Mouse (Mus musculus) intestine, embryonic 16.5 days (tissue): Measurements from ENCODE around the gene Mpp6. TPM values are rescaled to one million over a fixed set of nuclear protein-coding genes. Genes with fewer than 3 reads are reported as not detected.

Experiments used
- ATAC-seq: fragments of 200-750 bp; cut with Nextera tagmentation; 2 replicates; pipeline ENCODE4 v1.8.0; 2017; ENCODE audit warnings: moderate TSS enrichment, moderate library complexity
- H3K27ac ChIP-seq: fragments of 300-500 bp; sonication (generic); 2 replicates; pipeline ENCODE4 v1.5.1; 2014; ENCODE audit warnings: mild to moderate bottlenecking, low read length
- H3K27me3 ChIP-seq: fragments of 300-500 bp; sonication (generic); replicated peaks from 2 replicates; pipeline ENCODE4 v1.6.1; 2014; ENCODE audit warnings: low read length, control low read depth, mixed read lengths; ENCODE audit not compliant: control insufficient read depth, insufficient read depth
- H3K36me3 ChIP-seq: fragments of 300-500 bp; sonication (generic); 2 replicates; pipeline ENCODE4 v1.6.1; 2014; ENCODE audit warnings: low read length, control low read depth; ENCODE audit not compliant: control insufficient read depth, insufficient read depth
- H3K4me1 ChIP-seq: fragments of 300-500 bp; sonication (generic); 2 replicates; pipeline ENCODE4 v1.6.1; 2014; ENCODE audit warnings: low read length, control low read depth, mixed read lengths; ENCODE audit not compliant: control insufficient read depth, insufficient read depth
- H3K4me2 ChIP-seq: fragments of 300-500 bp; sonication (generic); 2 replicates; pipeline ENCODE4 v1.6.1; 2014; ENCODE audit warnings: low read depth, low read length, control low read depth
- H3K4me3 ChIP-seq: fragments of 300-500 bp; sonication (generic); 2 replicates; pipeline ENCODE4 v1.5.1; 2014; ENCODE audit warnings: mild to moderate bottlenecking, low read length
- H3K9ac ChIP-seq: fragments of 300-500 bp; sonication (generic); 2 replicates; pipeline ENCODE4 v1.6.1; 2014; ENCODE audit warnings: low read depth, low read length
- H3K9me3 ChIP-seq: fragments of 300-500 bp; sonication (generic); 2 replicates; pipeline ENCODE4 v1.6.1; 2016; ENCODE audit warnings: low read length, control low read depth; ENCODE audit not compliant: control insufficient read depth
- WGBS: fragments of 180-500 bp; shearing (Covaris S2); extraction: QIAGEN DNeasy Blood & Tissue Kit; methylation state at CpG from one replicate; pipeline ENCODE4 v1.1.7; 2014; 5-methylcytosine and 5-hydroxymethylcytosine counted together
- polyA plus RNA-seq: library from polyadenylated mRNA; unstranded; fragments of >200 nt; fragmentation: Nextera tagmentation; extraction: Ambion mirVana; gene quantifications from 2 replicates; pipeline ENCODE4 v1.2.1, GENCODE M21; 2015

Gene Mpp6
- polyA plus RNA-seq, 1 experiment from 2014 or later: 34.5 TPM

- no peak overlapping the region for H3K4me3 ChIP-seq
- H3K4me1 ChIP-seq: no peaks in the 10 kb centered on the region
- H3K9ac ChIP-seq: no peak overlapping the region
- no peak overlapping the region for H3K27ac ChIP-seq
- H3K27me3 ChIP-seq: no peaks in the 10 kb centered on the region
- peaks cover 3% of the 10 kb centered on the region; the same call in 1 of the 2 replicates for H3K36me3 ChIP-seq
- H3K4me2 ChIP-seq: no peak overlapping the region
- no peak for ATAC-seq
- H3K9me3 ChIP-seq: no peaks in the 10 kb centered on the region
- 69% methylated on average over 1 of the region's 1 CpGs for WGBS
Measured at GRCm38 (mm10) chr6:50175736-50176135, 65.7 kb downstream of the Mpp6 start.

- 79% methylated on average over 4 of the region's 4 CpGs for WGBS
Measured at GRCm38 (mm10) chr6:50180189-50180588, 70.1 kb downstream of the Mpp6 start.

GRCm38 (mm10) chr6:50187955-50188354 lies 77.9 kb downstream of the Mpp6 start:
- no peak for ATAC-seq
- WGBS: 69% methylated on average over 4 of the region's 4 CpGs
- no peaks in the 10 kb centered on the region for H3K27me3 ChIP-seq
- no peaks in the 10 kb centered on the region for H3K9me3 ChIP-seq
- no peak overlapping the region for H3K4me2 ChIP-seq
- H3K4me1 ChIP-seq: no peaks in the 10 kb centered on the region
- H3K36me3 ChIP-seq: 0 out of 2 replicates have a peak, but pooled peaks cover 3% of the 10 kb centered on the region
- no peak overlapping the region for H3K4me3 ChIP-seq
- H3K9ac ChIP-seq: no peak overlapping the region
- no peak overlapping the region for H3K27ac ChIP-seq

More at GRCm38 (mm10) chr6:50180189-50180588, 70.1 kb downstream of the Mpp6 start:
- no peak overlapping the region for H3K27ac ChIP-seq
- ATAC-seq: no peak
- no peak overlapping the region for H3K4me3 ChIP-seq
- H3K4me2 ChIP-seq: no peak overlapping the region
- no peaks in the 10 kb centered on the region for H3K9me3 ChIP-seq
- no peaks in the 10 kb centered on the region for H3K36me3 ChIP-seq
- no peak overlapping the region for H3K9ac ChIP-seq
- H3K4me1 ChIP-seq: no peaks in the 10 kb centered on the region
- H3K27me3 ChIP-seq: no peaks in the 10 kb centered on the region

GRCm38 (mm10) chr6:50189376-50189775 lies 79.3 kb downstream of the Mpp6 start:
- Histone ChIP-seq H3K9ac (no peak overlapping the region), H3K4me1 (peaks cover 3% of the 10 kb centered on the region; the same call in 1 of the 2 replicates), H3K27me3 (no peaks in the 10 kb centered on the region), H3K9me3 (no peaks in the 10 kb centered on the region), H3K4me3 (no peak overlapping the region), H3K27ac (no peak overlapping the region), H3K4me2 (no peak overlapping the region), H3K36me3 (0 out of 2 replicates have a peak, but pooled peaks cover 3% of the 10 kb centered on the region)
- no peak for ATAC-seq

- Histone ChIP-seq H3K9ac (no peak overlapping the region), H3K9me3 (no peaks in the 10 kb centered on the region), H3K4me1 (peaks cover 3% of the 10 kb centered on the region; the same call in 1 of the 2 replicates), H3K4me3 (no peak overlapping the region), H3K27ac (no peak overlapping the region), H3K27me3 (no peaks in the 10 kb centered on the region), H3K36me3 (no peaks in the 10 kb centered on the region), H3K4me2 (no peak overlapping the region)
- WGBS: 87% methylated on average over 3 of the region's 3 CpGs
- ATAC-seq: no peak
Measured at GRCm38 (mm10) chr6:50191605-50192004, 81.6 kb downstream of the Mpp6 start.

GRCm38 (mm10) chr6:50192169-50192568 lies 82.1 kb downstream of the Mpp6 start:
- Histone ChIP-seq H3K4me1 (peaks cover 3% of the 10 kb centered on the region; the same call in 1 of the 2 replicates), H3K27me3 (no peaks in the 10 kb centered on the region), H3K9me3 (no peaks in the 10 kb centered on the region), H3K27ac (no peak overlapping the region), H3K4me2 (no peak overlapping the region), H3K9ac (no peak overlapping the region), H3K36me3 (no peaks in the 10 kb centered on the region), H3K4me3 (no peak overlapping the region)
- 71% methylated on average over 1 of the region's 1 CpGs for WGBS
- ATAC-seq: no peak

- H3K27me3 ChIP-seq: no peaks in the 10 kb centered on the region
- no peak overlapping the region for H3K4me3 ChIP-seq
- 86% methylated on average over 3 of the region's 3 CpGs for WGBS
- ATAC-seq: no peak
- H3K9ac ChIP-seq: no peak overlapping the region
- no peak overlapping the region for H3K27ac ChIP-seq
- H3K4me2 ChIP-seq: no peak overlapping the region
- no peaks in the 10 kb centered on the region for H3K9me3 ChIP-seq
- peaks cover 3% of the 10 kb centered on the region; the same call in 1 of the 2 replicates for H3K4me1 ChIP-seq
- no peaks in the 10 kb centered on the region for H3K36me3 ChIP-seq
Measured at GRCm38 (mm10) chr6:50192822-50193221, 82.8 kb downstream of the Mpp6 start.

- 80% methylated on average over 5 of the region's 5 CpGs for WGBS
- H3K27me3 ChIP-seq: no peaks in the 10 kb centered on the region
- no peak overlapping the region for H3K9ac ChIP-seq
- no peak for ATAC-seq
- H3K4me1 ChIP-seq: peaks cover 3% of the 10 kb centered on the region; the same call in 1 of the 2 replicates
- no peak overlapping the region for H3K27ac ChIP-seq
- H3K36me3 ChIP-seq: 0 out of 2 replicates have a peak, but pooled peaks cover 3% of the 10 kb centered on the region
- no peak overlapping the region for H3K4me3 ChIP-seq
- H3K4me2 ChIP-seq: no peak overlapping the region
- H3K9me3 ChIP-seq: no peaks in the 10 kb centered on the region
Measured at GRCm38 (mm10) chr6:50193851-50194250, 83.8 kb downstream of the Mpp6 start.

- Histone ChIP-seq H3K4me2 (no peak overlapping the region), H3K27ac (no peak overlapping the region), H3K9me3 (no peaks in the 10 kb centered on the region), H3K27me3 (no peaks in the 10 kb centered on the region), H3K4me1 (no peaks in the 10 kb centered on the region), H3K9ac (no peak overlapping the region), H3K36me3 (no peaks in the 10 kb centered on the region), H3K4me3 (no peak overlapping the region)
- ATAC-seq: no peak
- WGBS: 89% methylated on average over 4 of the region's 4 CpGs
Measured at GRCm38 (mm10) chr6:50204356-50204755, 94.3 kb downstream of the Mpp6 start.

- no peaks in the 10 kb centered on the region for H3K27me3 ChIP-seq
- H3K4me2 ChIP-seq: no peak overlapping the region
- no peaks in the 10 kb centered on the region for H3K4me1 ChIP-seq
- no peak overlapping the region for H3K4me3 ChIP-seq
- H3K36me3 ChIP-seq: no peaks in the 10 kb centered on the region
- no peak overlapping the region for H3K9ac ChIP-seq
- H3K9me3 ChIP-seq: no peaks in the 10 kb centered on the region
- H3K27ac ChIP-seq: no peak overlapping the region
- 91% methylated on average over 4 of the region's 4 CpGs for WGBS
- ATAC-seq: no peak
Measured at GRCm38 (mm10) chr6:50205093-50205492, 95.1 kb downstream of the Mpp6 start.
